Mouse (Mus musculus): ENCODE results near the gene Prss16. TPM values are rescaled to one million over a fixed set of nuclear protein-coding genes. Genes with fewer than 3 reads are reported as not detected.

Gene Prss16
- total RNA-seq, 4 experiments from 2014 or later = 0.63 to 0.70 TPM; not detected in 2

GRCm38 (mm10) chr13:21971641-21972040 is 37.9 kb downstream of the Prss16 start:
- no peak for DNase-seq

GRCm38 (mm10) chr13:21969816-21970215 is 39.7 kb downstream of the Prss16 start:
- no peak for DNase-seq

GRCm38 (mm10) chr13:21969269-21969668 is 40.3 kb downstream of the Prss16 start:
- no peak for DNase-seq

Small RNA genes lying within 50 kb of the gene (microRNA-seq; reads per million reads assigned to microRNA genes)
- 0 reads per million in 2 experiments for gene Gm44390
- 0 to 0.17 reads per million in 2 experiments for gene Gm44486

Other genes with a start within 250 kb of the Prss16 start
- gene Hist1h1b, start 229.1 kb downstream of the Prss16 start, total RNA-seq (2022) = 10 to 100 TPM; 13.2 to 18.9 (median 15.8) TPM
- gene Hist1h3i, start 226.4 kb downstream of the Prss16 start, total RNA-seq (2022) = 10 to 100 TPM; 45.2 to 52.5 (median 48.0) TPM
- 1 to 10 TPM in 2 of 4 experiments, not detected in 2; 2.7 to 7.2 TPM for gene Hist1h2an, start 222.5 kb downstream of the Prss16 start, total RNA-seq (2022)
- gene Hist1h2bp, start 222.3 kb downstream of the Prss16 start, total RNA-seq (2022) = 10 to 100 TPM in 1 of 4 experiments, 1 to 10 TPM in 3; 6.0 to 15.5 (median 8.6) TPM
- gene Hist1h2bq, start 199.5 kb downstream of the Prss16 start, total RNA-seq (2022) = 10 to 100 TPM; 62.2 to 78.1 (median 68.0) TPM
- 10 to 100 TPM in 3 of 4 experiments, 1 to 10 TPM in 1; 6.1 to 36.2 (median 24.9) TPM for gene Hist1h2ao, start 199.3 kb downstream of the Prss16 start, total RNA-seq (2022)
- gene Hist1h4m, start 198.0 kb downstream of the Prss16 start, total RNA-seq (2022) = 100 to 1,000 TPM; 110 to 175 (median 150) TPM
- 100 to 1,000 TPM in 2 of 4 experiments, 10 to 100 TPM in 2; 56.8 to 227 (median 113) TPM for gene Hist1h4n, start 177.5 kb downstream of the Prss16 start, total RNA-seq (2022)
- gene Hist1h2ap, start 176.2 kb downstream of the Prss16 start, total RNA-seq (2022) = 10 to 100 TPM; 19.8 to 45.6 (median 32.3) TPM
- gene Hist1h2br, start 176.0 kb downstream of the Prss16 start, total RNA-seq (2022) = 10 to 100 TPM; 63.3 to 78.8 (median 69.1) TPM
- gene Zfp184, start 64.6 kb downstream of the Prss16 start, total RNA-seq (2022) = 1 to 10 TPM; 1.5 to 6.2 (median 3.6) TPM
- not detected for gene Pom121l2, start 28.5 kb downstream of the Prss16 start, total RNA-seq (2022)
- 10 to 100 TPM in 2 of 4 experiments, 1 to 10 TPM in 1, not detected in 1; 6.0 to 18.5 (median 12.6) TPM for gene Hist1h2ah, start 25.8 kb upstream of the Prss16 start, total RNA-seq (2022)
- gene Hist1h2bk, start 26.1 kb upstream of the Prss16 start, total RNA-seq (2022) = 10 to 100 TPM; 22.5 to 31.6 (median 25.4) TPM
- gene Hist1h4i, start 31.6 kb upstream of the Prss16 start, total RNA-seq (2022) = 10 to 100 TPM; 42.6 to 80.0 (median 56.7) TPM
- 10 to 100 TPM in 3 of 4 experiments, 1 to 10 TPM in 1; 8.7 to 18.8 (median 13.1) TPM for gene Hist1h2ag, start 33.2 kb upstream of the Prss16 start, total RNA-seq (2022)
- 10 to 100 TPM; 14.2 to 31.0 (median 21.9) TPM for gene Hist1h2bj, start 33.5 kb upstream of the Prss16 start, total RNA-seq (2022)
- not detected for gene Vmn1r188, start 74.7 kb upstream of the Prss16 start, total RNA-seq (2022)
- not detected for gene Vmn1r189, start 96.1 kb upstream of the Prss16 start, total RNA-seq (2022)
- not detected for gene Vmn1r191, start 174.2 kb upstream of the Prss16 start, total RNA-seq (2022)
- not detected for gene Vmn1r192, start 181.4 kb upstream of the Prss16 start, total RNA-seq (2022)
- not detected for gene Vmn1r193, start 213.4 kb upstream of the Prss16 start, total RNA-seq (2022)
- not detected for gene Vmn1r194, start 234.5 kb upstream of the Prss16 start, total RNA-seq (2022)